Mouse (Mus musculus) small intestine, adult 2 months (tissue): ENCODE measurements around the gene Vps37b.

ENCODE experiments used
- CTCF ChIP-seq: fragments of 200-500 bp; IDR thresholded peaks from 2 replicates; pipeline ENCODE4 v1.5.1; 2012; ENCODE audit warnings: low read depth, mild to moderate bottlenecking, control low read depth, inconsistent platforms, low read length, moderate library complexity, mixed read lengths; ENCODE audit not compliant: insufficient replicate concordance, insufficient read length; ENCODE audit errors: extremely low read depth
- POLR2A ChIP-seq: fragments of 200-500 bp; IDR thresholded peaks from 2 replicates; pipeline ENCODE4 v1.6.1; 2012; ENCODE audit warnings: low read depth, mild to moderate bottlenecking, control low read depth, inconsistent platforms, low read length, moderate library complexity

GRCm38 (mm10) chr5:124062037-124062824 lies 30.2 kb upstream of the Vps37b start:
- TF ChIP-seq CTCF = no peak
- TF ChIP-seq POLR2A = no peak
